Mouse (Mus musculus): ENCODE data around the gene Plpp7.

- TF ChIP-seq CTCF (IDR thresholded peaks at IDR 0.05; ENCODE audit: low read depth, low read length) (no peak), POLR2A (IDR thresholded peaks at IDR 0.05; ENCODE audit: borderline replicate concordance, low read depth, low read length) (no peak)
Measured at GRCm38 (mm10) chr2:32115851-32116268, 20.5 kb downstream of the Plpp7 start.

Data from bone marrow macrophage, adult 2 months (primary cell).